Mouse (Mus musculus) MEL (cell line): ENCODE measurements around the gene Inafm2. TPM values are rescaled to one million over a fixed set of nuclear protein-coding genes. Genes with fewer than 3 reads are reported as not detected.
A peak's percentile ranks its signal among the peaks of the same experiment; 100 is the strongest.

ENCODE experiments used
- DNase-seq: peaks from one replicate; pipeline ENCODE4 v3.0.0; 2011; ENCODE audit warnings: low read depth, low spot score
- H3K27ac ChIP-seq: 2 replicates; pipeline ENCODE4 v1.5.1; 2012; ENCODE audit warnings: low read depth, mild to moderate bottlenecking, control low read depth, low read length, moderate library complexity; ENCODE audit not compliant: control insufficient read depth
- H3K27me3 ChIP-seq, 2 experiments: fragments of 150-350 bp in 1 of 2; sonication (generic) in 1 of 2; 2 replicates each; pipeline ENCODE4 v1.6.1; 2012; ENCODE audit warnings: low read length in 2 of 2, mild to moderate bottlenecking in 2 of 2, improper control_type of control experiment in 1 of 2, moderate library complexity in 1 of 2; ENCODE audit not compliant: insufficient read depth in 2 of 2, control insufficient read depth in 1 of 2
- H3K36me3 ChIP-seq, 2 experiments: 2 replicates each; pipeline ENCODE4 v1.6.1; 2012 to 2014; ENCODE audit warnings: low read length in 2 of 2, improper control_type of control experiment in 1 of 2, inconsistent platforms in 1 of 2, mild to moderate bottlenecking in 1 of 2; ENCODE audit not compliant: insufficient read depth in 2 of 2, control insufficient read depth in 1 of 2
- H3K4me1 ChIP-seq, 2 experiments: fragments of 150-350 bp in 1 of 2; sonication (generic) in 1 of 2; 2 replicates each; pipeline ENCODE4 v1.6.1; 2012; ENCODE audit warnings: low read length in 2 of 2, improper control_type of control experiment in 1 of 2, mild to moderate bottlenecking in 1 of 2; ENCODE audit not compliant: insufficient read depth in 2 of 2, control insufficient read depth in 1 of 2
- H3K4me3 ChIP-seq, 2 experiments: fragments of 150-350 bp in 1 of 2; sonication (generic) in 1 of 2; 2 replicates each; pipeline ENCODE4 v1.5.1; 2012; ENCODE audit warnings: low read depth in 2 of 2, low read length in 2 of 2, mild to moderate bottlenecking in 2 of 2, moderate library complexity in 2 of 2, control low read depth in 1 of 2, improper control_type of control experiment in 1 of 2; ENCODE audit not compliant: control insufficient read depth in 1 of 2, insufficient read depth in 1 of 2
- H3K79me2 ChIP-seq: 2 replicates; pipeline ENCODE4 v1.6.1; 2012; ENCODE audit warnings: mild to moderate bottlenecking, low read length, moderate library complexity; ENCODE audit not compliant: control insufficient read depth, poor library complexity, insufficient read depth
- H3K9ac ChIP-seq: 2 replicates; pipeline ENCODE4 v1.6.1; 2012; ENCODE audit warnings: low read depth, mild to moderate bottlenecking, control low read depth, low read length, moderate library complexity; ENCODE audit not compliant: control insufficient read depth, poor library complexity, severe bottlenecking
- H3K9me3 ChIP-seq: fragments of 150-350 bp; sonication (generic); replicated peaks from 2 replicates; pipeline ENCODE4 v1.6.1; 2012; ENCODE audit warnings: mild to moderate bottlenecking, low read length, improper control_type of control experiment, moderate library complexity; ENCODE audit not compliant: insufficient read depth
- CHD1 ChIP-seq: IDR thresholded peaks from 2 replicates; pipeline ENCODE4 v1.6.1; 2012; ENCODE audit warnings: low read depth, mild to moderate bottlenecking, inconsistent platforms, low read length, improper control_type of control experiment
- CHD2 ChIP-seq: IDR thresholded peaks from 2 replicates; pipeline ENCODE4 v1.6.1; 2011; ENCODE audit warnings: low read length, improper control_type of control experiment
- ELF1 ChIP-seq: IDR thresholded peaks from 2 replicates; pipeline ENCODE4 v1.6.1; 2014; ENCODE audit warnings: low read depth, mild to moderate bottlenecking, inconsistent platforms, low read length, improper control_type of control experiment, moderate library complexity
- EP300 ChIP-seq, 2 experiments: IDR thresholded peaks; 2 replicates each; pipeline ENCODE4 v1.6.1; 2011; ENCODE audit warnings: improper control_type of control experiment in 2 of 2, low read length in 2 of 2, low read depth in 1 of 2, mild to moderate bottlenecking in 1 of 2
- HCFC1 ChIP-seq: IDR thresholded peaks from 2 replicates; pipeline ENCODE4 v1.6.1; 2012; ENCODE audit warnings: low read depth, mild to moderate bottlenecking, inconsistent platforms, low read length, improper control_type of control experiment, moderate library complexity
- MAX ChIP-seq: IDR thresholded peaks from 2 replicates; pipeline ENCODE4 v1.6.1; 2011; ENCODE audit warnings: low read length, improper control_type of control experiment
- MAZ ChIP-seq: IDR thresholded peaks from 2 replicates; pipeline ENCODE4 v1.6.1; 2012; ENCODE audit warnings: low read depth, mild to moderate bottlenecking, inconsistent platforms, low read length, improper control_type of control experiment
- MXI1 ChIP-seq: IDR thresholded peaks from 2 replicates; pipeline ENCODE4 v1.6.1; 2011; ENCODE audit warnings: mild to moderate bottlenecking, low read depth, low read length, improper control_type of control experiment
- NELFE ChIP-seq: IDR thresholded peaks from 2 replicates; pipeline ENCODE4 v1.6.1; 2011; ENCODE audit warnings: low read depth, low read length, improper control_type of control experiment
- NRF1 ChIP-seq: IDR thresholded peaks from 2 replicates; pipeline ENCODE4 v1.6.1; 2014; ENCODE audit warnings: low read depth, mild to moderate bottlenecking, inconsistent platforms, low read length, improper control_type of control experiment, moderate library complexity; ENCODE audit not compliant: poor library complexity, insufficient read depth, severe bottlenecking
- POLR2A ChIP-seq, 2 experiments: IDR thresholded peaks; 2 replicates each; pipeline ENCODE4 v1.6.1; 2011 to 2012; ENCODE audit warnings: low read length in 2 of 2, mild to moderate bottlenecking in 2 of 2, control low read depth in 1 of 2, improper control_type of control experiment in 1 of 2, low read depth in 1 of 2, moderate library complexity in 1 of 2; ENCODE audit not compliant: control insufficient read depth in 1 of 2, insufficient read depth in 1 of 2, poor library complexity in 1 of 2
- POLR2AphosphoS5 ChIP-seq: IDR thresholded peaks from 2 replicates; pipeline ENCODE4 v1.6.1; 2012; ENCODE audit warnings: low read depth, borderline replicate concordance, mild to moderate bottlenecking, inconsistent platforms, low read length, moderate library complexity, mixed read lengths
- RAD21 ChIP-seq: IDR thresholded peaks from 2 replicates; pipeline ENCODE4 v1.6.1; 2011; ENCODE audit warnings: mild to moderate bottlenecking, low read depth, low read length, improper control_type of control experiment
- SIN3A ChIP-seq: IDR thresholded peaks from 2 replicates; pipeline ENCODE4 v1.6.1; 2012; ENCODE audit warnings: low read length, improper control_type of control experiment, inconsistent platforms
- TCF12 ChIP-seq: IDR thresholded peaks from 2 replicates; pipeline ENCODE4 v1.6.1; 2014; ENCODE audit warnings: low read depth, mild to moderate bottlenecking, inconsistent platforms, low read length, improper control_type of control experiment, moderate library complexity
- UBTF ChIP-seq: IDR thresholded peaks from 2 replicates; pipeline ENCODE4 v1.6.1; 2012; ENCODE audit warnings: low read depth, mild to moderate bottlenecking, inconsistent platforms, low read length, improper control_type of control experiment, moderate library complexity, borderline replicate concordance; ENCODE audit not compliant: insufficient read depth
- USF2 ChIP-seq, 2 experiments: IDR thresholded peaks; 2 replicates each; pipeline ENCODE4 v1.6.1; 2011 to 2012; ENCODE audit warnings: improper control_type of control experiment in 2 of 2, low read length in 2 of 2, borderline replicate concordance in 1 of 2, inconsistent platforms in 1 of 2, low read depth in 1 of 2, mild to moderate bottlenecking in 1 of 2; ENCODE audit not compliant: insufficient read depth in 1 of 2
- ZC3H11A ChIP-seq: IDR thresholded peaks from 2 replicates; pipeline ENCODE4 v1.6.1; 2012; ENCODE audit warnings: low read depth, mild to moderate bottlenecking, inconsistent platforms, low read length, improper control_type of control experiment
- ZMIZ1 ChIP-seq: IDR thresholded peaks from 2 replicates; pipeline ENCODE4 v1.6.1; 2012; ENCODE audit warnings: low read depth, mild to moderate bottlenecking, inconsistent platforms, low read length, improper control_type of control experiment, moderate library complexity
- polyA plus RNA-seq, 2 experiments: library from polyadenylated mRNA; stranded (reverse) in 1 of 2; unstranded in 1 of 2; fragments of >175 nt in 1 of 2; fragments of >200 nt in 1 of 2; gene quantifications; 2 replicates each; pipeline versions ENCODE4 v1.2.1 to v1.2.4; 2012; ENCODE audit warnings: low replicate concordance in 2 of 2, low read depth in 1 of 2; ENCODE audit not compliant: insufficient read length in 2 of 2, insufficient read depth in 1 of 2, missing spikeins in 1 of 2
- total RNA-seq: library from RNA; depleted of rRNA; stranded (reverse); fragments of 300-350 nt; gene quantifications from 2 replicates; pipeline ENCODE4 v1.2.3, GENCODE M21; 2012; rRNA removed

Gene Inafm2
- 6.7 and 8.6 TPM in 2 replicates for total RNA-seq
- polyA plus RNA-seq = 10 to 100 TPM in 1 of 2 experiments, not detected in 1; 14.5 TPM

GRCm38 (mm10) chr2:118745232-118745884 lies at the start of gene Inafm2:
Gene Inafm2, plus strand, starts transcription at chr2:118745758.
- TF ChIP-seq UBTF = peak; percentile 97; the same call in 1 of the 2 replicates
- peak; percentile 89 for TF ChIP-seq MXI1
- TF ChIP-seq NRF1 = peak; percentile 43; the same call in 1 of the 2 replicates
- no peak for TF ChIP-seq RAD21
- TF ChIP-seq NELFE = peak; percentile 68
- TF ChIP-seq TCF12 = 0 out of 2 replicates have a peak, but pooled peaks have one; percentile 41
- TF ChIP-seq HCFC1 = peak; percentile 83
- TF ChIP-seq ZMIZ1 = peak; percentile 72
- TF ChIP-seq SIN3A = peak; percentile 100
- no peak for TF ChIP-seq USF2 (IDR thresholded peaks at IDR 0.05; ENCODE audit: borderline replicate concordance in 1 of 2, insufficient read depth in 1 of 2, low read depth in 1 of 2, low read length in 2 of 2)
- peak; percentile 99 for TF ChIP-seq ELF1
- no peak for TF ChIP-seq CHD2
- peak; percentile 54 to 60; a peak in 2 of 4 replicates for TF ChIP-seq POLR2A (IDR thresholded peaks at IDR 0.05; ENCODE audit: control insufficient read depth in 1 of 2, insufficient read depth in 1 of 2, low read depth in 1 of 2, low read length in 2 of 2, poor library complexity in 1 of 2)
- 0 out of 4 replicates have a peak, but pooled peaks of 1 of the 2 experiments have one; percentile 9 for TF ChIP-seq EP300 (IDR thresholded peaks at IDR 0.05; ENCODE audit: low read depth in 1 of 2, low read length in 2 of 2)
- TF ChIP-seq MAZ = peak; percentile 95; the same call in 1 of the 2 replicates
- peak; percentile 59; the same call in 1 of the 2 replicates for TF ChIP-seq MAX
- no peak for TF ChIP-seq CHD1
- TF ChIP-seq POLR2AphosphoS5 = no peak
- peak; percentile 93 for TF ChIP-seq ZC3H11A
- TF ChIP-seq, all 39 proteins: peak for 14
- Histone ChIP-seq H3K27ac (peak within 1 kb of the TSS; percentile 33), H3K9ac (peak within 1 kb of the TSS; percentile 81), H3K4me3 (peak within 1 kb of the TSS; percentile 65 to 98), H3K36me3 (peaks cover 3 to 13% of the 10 kb centered on the region in 2 experiments; a peak in 3 of 4 replicates), H3K9me3 (no peaks in the 10 kb centered on the region), H3K79me2 (peaks cover 25% of the 10 kb centered on the region), H3K27me3 (no peaks in the 10 kb centered on the region), H3K4me1 (peaks cover 2 to 13% of the 10 kb centered on the region in 2 experiments)
- DNase-seq = peak; percentile 95
